Mouse (Mus musculus): ENCODE measurements around the gene Sp1.

GRCm38 (mm10) chr15:102473246-102473645, 67.3 kb downstream of the Sp1 start:
- TF ChIP-seq USF1 (IDR thresholded peaks at IDR 0.05; ENCODE audit: low read depth, low read length) = no peak
- no peak for TF ChIP-seq CTCF (IDR thresholded peaks at IDR 0.05 in 2 of 3, conservative IDR thresholded peaks at IDR 0.05 in 1 of 3; ENCODE audit: control insufficient read depth in 1 of 3, insufficient read depth in 1 of 3, low read depth in 2 of 3, low read length in 3 of 3, poor library complexity in 1 of 3, severe bottlenecking in 1 of 3)
- TF ChIP-seq MEF2A (IDR thresholded peaks at IDR 0.05; ENCODE audit: extremely low read depth, insufficient replicate concordance, low read depth, low read length, poor library complexity, severe bottlenecking) = no peak
- TF ChIP-seq ELF1 (IDR thresholded peaks at IDR 0.05; ENCODE audit: low read depth, low read length) = no peak
- TF ChIP-seq POLR2A (IDR thresholded peaks at IDR 0.05; ENCODE audit: control insufficient read depth in 1 of 2, insufficient read depth in 1 of 2, low read depth in 1 of 2, low read length in 2 of 2, poor library complexity in 1 of 2) = no peak
- TF ChIP-seq MAFK (IDR thresholded peaks at IDR 0.05; ENCODE audit: borderline replicate concordance, low read depth, low read length) = no peak
- TF ChIP-seq ETS1 (IDR thresholded peaks at IDR 0.05; ENCODE audit: low read depth, low read length) = no peak
